Mouse (Mus musculus) CH12F3 (cell line): Measurements from ENCODE around the gene Sec31b.

Experiments
- in situ Hi-C: fragments of 300-500 bp; cut with MboI; formaldehyde crosslinking; loops from 2 replicates; pipeline ENCODE4 v1.14.3; 2020; ENCODE audit warnings: low sequenced_read_pairs

Gene Sec31b

DNA sequence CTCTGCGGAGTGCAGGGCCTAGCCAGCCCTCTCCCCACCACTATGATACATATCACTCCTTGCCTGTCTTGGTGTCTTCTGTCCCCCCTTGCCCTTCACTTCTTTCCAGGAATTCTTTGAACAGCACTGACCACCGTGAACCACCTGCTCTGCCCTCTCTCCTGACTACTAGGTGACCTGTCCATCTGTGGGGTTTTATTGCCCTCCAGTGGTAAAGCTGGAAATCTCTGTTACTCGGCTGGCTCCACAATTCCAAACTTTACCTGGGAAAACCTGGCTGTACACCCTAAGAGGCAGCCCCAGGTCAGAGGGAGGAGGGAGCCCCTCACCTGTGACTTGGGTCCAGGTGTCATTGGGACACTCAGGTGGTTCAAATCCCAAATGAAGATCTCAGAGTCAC lies 10.3 kb downstream of the Sec31b start:
- in situ Hi-C loops: no loop called here

DNA sequence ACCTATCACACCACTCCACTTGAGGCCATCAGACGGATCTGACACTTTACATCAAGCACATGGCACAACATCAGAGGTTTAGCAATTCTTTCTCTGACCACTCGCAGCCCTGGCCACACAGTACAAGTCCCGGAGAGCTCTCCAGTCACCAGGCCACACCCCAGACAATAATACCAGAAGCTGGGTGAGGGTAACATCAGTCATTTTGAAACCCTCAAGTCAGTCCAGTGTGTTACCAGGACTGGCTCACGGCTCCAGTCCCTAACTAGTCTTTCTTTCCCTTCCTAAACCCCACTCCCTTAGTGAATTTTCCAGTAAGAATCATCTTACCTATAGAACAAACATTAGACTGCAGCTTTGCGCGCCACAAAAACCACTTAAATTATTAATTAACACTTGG lies 15.6 kb downstream of the Sec31b start:
- in situ Hi-C loops: no loop called here

DNA sequence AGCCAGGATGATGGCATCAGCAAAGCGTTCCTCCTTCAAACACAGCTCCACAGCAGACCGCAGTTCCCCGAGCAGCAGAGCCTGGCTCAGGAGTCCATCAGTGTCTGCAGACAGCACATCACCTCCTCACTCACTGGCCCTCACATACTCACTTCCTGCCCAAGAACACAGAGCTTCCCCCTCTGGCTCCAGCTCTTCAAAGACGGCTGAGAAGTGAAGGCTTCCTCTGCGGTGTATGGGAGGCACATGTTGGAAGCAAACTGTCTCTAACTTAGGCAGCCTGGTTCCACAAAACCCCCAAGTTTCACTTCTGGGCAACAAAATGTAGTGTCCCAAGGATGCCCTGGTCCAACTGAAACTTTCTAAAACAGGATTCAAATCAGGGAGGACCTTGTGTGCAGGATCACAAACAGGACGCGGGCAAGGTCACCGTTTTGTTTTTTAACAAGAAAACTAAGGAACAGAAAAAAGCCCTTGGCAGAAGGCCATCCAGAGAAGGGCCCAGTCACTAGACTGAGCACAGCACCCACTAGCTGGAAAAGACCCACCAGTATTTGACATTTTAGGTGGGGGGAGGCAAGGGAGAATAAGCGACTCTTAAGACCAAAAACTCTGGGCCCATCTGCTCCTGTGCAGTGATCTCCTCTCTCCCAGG lies 20.0 kb downstream of the Sec31b start:
- in situ Hi-C loops: no loop called here

DNA sequence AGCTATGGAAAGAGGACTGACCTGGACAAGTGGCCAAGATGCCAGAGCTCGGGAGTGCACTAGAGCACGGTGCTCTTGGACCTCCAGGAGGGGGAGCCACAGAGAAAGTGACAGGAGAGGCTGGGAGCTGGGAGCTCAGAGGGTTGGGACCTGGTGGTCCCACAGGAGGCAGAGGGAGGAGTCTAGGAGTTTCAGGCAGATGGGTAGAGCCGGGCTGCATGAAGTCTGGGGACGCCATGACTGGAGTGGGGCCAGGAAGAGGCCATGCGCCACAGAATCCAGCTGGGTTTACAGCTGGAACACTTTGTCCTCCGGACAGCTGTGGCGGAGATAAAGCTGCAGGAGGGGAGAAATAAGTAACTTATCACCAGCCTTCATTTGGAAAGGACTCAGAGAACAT lies 26.5 kb downstream of the Sec31b start:
- in situ Hi-C loops: no loop called here

DNA sequence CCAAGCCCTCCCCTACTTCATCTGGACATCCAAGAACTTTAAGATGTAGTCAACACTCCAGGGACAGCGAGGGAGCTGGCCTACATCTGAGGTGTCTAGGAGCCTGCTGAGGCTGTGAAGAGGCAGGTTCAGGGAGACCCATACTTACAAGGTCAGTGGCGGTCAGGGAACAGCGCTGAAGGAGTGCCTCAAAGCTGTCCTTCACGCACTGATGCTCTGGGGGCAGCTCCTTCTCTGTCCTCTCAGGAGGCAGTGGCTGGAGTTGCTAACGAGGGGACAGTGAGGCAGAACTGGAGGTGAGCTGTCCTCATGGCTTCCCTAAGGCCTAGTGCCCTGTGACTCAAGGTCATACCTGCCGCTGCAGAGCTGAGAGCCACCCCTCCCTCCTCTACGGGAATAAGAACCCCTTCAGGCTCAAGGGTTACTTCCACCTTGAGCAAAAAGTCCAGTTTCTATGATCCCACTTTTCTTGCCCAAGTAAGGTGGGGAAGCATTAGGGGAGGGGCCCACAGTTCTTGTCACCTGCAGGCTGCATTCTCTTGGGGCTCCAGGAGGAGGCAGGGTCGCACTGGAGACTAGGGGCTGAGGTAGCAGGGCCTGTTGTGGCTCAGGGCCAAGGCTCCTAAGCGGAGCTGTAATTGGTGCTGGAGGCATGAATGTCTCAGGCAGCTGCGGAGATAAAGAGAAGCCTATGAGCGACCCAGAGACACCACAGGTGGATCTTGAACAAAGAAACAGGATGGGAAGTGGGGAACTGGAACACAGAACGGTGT lies 27.5 kb downstream of the Sec31b start:
- in situ Hi-C loops: no loop called here

DNA sequence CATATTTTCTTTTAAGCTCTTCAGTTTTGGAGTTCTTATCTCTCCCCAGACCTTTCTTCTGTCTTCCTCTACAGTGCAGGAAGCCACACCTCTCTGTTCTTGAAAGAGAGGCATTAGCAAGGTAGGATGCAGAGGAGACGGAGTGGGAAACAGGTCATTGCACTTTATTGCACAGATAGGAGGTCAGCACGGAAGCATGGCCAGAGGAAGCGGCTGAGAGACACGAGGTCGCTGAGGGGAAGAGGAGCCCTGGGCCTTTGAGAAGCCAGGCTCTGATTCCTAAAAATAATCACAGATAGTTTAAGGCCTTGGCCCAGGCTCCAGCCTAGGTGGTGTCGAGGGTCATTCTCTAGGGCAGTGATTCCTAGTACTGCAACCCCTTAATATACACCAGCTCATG lies 29.9 kb downstream of the Sec31b start:
- in situ Hi-C loops: no loop called here

DNA sequence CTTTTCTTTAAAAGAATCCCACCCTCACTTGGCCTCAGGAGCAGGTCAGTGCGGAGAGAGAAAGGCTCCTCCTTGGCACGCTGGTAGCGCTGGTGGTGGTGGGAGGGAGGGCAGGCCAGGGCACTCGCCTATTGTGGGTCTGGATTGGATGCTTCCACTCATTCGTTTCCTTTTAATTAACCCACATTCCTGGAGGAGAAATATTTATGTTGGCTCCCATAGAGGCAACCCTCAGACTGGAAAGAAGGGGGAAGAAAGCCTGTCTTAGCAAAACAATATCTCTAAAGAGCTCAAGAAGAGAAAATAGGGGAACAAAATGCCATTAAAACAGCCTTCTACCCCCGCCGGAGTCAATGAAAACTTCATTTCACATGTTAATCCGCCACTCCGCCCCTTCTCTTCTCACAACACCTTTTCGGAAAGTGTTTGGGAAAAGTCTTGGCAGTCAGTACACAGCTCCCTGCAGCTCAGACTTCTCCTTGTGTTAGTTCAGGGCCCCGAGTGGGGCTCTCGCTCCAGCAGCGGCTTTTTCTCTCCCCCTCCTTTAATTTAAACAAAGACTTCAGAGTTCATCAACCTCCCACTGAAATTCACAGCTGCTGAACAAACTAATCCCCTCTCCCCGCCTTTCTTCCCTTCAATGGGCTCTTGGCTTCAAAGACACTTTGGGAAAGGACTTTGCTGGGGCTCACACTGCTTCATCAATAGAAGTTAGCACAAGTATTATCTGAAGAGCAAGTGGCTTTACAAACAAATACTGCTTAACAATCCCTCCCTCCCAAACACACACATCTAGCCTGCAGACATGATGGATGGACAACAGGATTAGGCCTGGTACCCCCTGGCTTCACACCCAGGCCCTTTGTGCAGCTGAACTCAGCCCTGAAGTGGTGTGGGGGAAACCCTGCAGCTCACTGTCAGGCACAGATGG lies 30.9 kb downstream of the Sec31b start:
- in situ Hi-C loops: no loop called here

DNA sequence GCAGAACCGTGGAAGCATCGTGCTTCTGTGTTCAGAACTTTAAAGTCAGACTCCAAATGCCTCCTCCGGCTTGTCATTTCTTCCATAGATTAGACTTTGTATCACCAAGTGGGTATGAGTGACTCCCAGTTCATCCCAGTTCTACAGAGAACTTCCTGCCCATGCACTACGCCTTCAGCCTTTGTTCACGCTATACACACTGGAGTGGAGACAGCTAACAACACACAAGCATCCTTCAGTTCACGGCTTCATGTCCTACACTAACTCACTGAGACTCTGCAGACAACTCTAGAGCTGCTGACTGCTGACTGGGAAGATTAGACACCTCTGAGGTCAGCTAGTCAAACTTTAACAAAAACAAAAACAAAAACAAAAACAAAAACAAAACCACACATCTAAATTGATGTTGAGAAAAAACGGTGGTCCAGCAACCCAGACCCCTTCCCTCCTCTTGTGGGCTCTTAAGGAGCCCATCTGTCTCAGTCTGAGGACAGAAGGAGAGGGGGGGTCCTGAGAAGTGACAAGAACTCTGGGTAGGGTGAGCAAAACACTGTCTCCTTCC lies 31.7 kb downstream of the Sec31b start:
- in situ Hi-C loops: no loop called here

DNA sequence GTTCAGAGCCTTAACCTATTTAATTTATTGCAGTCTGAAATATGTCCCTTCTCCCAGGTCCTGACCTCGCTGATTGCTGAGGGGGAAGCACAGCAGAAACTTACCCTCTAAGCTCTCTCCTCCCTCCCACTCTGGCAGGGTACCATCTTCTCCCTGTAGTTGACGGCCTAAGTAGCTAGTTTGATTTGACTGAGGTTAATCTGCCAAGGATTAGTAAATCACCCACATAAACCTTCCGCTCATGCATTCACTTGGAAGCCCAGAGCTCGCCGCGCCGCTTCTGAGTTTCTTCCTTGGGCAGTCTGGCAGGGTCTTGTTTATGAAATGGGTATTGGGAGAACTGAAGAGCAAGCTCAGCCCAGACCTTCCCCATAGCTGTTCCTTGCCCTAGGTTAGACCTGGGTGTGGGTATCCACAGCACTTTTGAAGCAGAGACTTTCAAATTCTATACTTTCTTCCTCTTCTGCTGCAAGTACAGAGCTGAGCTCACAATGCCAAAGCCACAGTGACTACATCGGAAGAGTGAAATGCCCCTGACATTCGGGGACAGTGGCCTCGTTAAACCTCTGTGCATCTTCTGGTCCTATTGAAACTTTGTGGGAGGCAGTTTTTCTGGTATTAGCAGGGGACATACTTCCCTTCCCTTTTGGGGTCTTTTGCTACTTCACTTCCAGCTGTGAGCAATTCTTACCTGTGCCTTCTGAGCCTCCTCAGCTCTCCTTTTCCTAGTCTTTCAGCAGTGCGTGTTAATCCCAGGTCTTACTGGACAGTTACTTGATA lies 32.4 kb downstream of the Sec31b start:
- in situ Hi-C loops: no loop called here

DNA sequence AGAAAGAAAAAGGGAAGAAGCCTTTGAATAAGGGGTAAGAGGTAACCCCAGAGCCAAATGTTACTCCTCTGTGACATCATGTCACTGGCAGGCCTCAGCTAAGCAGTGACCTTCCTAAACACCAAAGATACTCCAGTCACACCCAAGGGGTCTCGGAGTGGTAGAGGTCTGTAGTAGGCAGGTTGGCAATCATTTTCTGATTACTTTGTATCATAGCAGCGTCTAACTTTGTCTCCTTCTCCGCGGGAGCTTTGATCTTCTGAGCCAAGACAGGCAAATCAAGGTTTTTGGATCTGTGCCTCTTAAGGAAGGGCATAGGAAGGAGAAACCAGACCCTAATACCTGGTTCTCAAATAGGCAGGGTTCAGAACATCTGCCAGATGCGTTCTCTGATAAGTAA lies 33.1 kb downstream of the Sec31b start:
- in situ Hi-C loops: no loop called here

DNA sequence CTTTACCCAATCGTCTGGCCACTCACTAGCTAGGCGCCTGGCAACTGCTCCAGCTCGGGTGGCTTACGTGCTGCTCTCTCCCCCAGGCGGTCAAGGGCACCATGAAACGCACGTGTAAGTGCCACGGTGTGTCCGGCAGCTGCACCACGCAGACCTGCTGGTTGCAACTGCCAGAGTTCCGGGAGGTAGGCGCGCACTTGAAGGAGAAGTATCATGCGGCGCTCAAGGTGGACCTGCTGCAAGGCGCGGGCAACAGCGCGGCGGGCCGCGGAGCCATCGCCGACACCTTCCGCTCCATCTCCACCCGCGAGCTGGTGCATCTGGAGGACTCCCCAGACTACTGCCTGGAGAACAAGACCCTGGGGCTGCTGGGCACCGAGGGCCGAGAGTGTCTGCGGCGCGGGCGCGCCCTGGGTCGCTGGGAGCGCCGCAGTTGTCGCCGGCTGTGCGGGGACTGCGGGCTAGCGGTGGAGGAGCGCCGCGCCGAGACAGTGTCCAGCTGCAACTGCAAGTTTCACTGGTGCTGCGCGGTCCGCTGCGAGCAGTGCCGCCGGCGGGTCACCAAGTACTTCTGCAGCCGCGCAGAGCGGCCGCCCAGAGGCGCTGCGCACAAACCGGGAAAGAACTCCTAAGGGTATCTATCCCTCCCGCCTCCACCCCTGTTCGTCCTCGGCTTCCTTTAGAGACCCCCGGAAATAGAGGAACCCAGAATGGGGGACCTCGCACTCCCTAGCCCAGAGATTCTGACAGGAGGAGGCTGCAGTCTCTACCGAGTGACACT lies 34.0 kb downstream of the Sec31b start:
- in situ Hi-C loops: no loop called here

DNA sequence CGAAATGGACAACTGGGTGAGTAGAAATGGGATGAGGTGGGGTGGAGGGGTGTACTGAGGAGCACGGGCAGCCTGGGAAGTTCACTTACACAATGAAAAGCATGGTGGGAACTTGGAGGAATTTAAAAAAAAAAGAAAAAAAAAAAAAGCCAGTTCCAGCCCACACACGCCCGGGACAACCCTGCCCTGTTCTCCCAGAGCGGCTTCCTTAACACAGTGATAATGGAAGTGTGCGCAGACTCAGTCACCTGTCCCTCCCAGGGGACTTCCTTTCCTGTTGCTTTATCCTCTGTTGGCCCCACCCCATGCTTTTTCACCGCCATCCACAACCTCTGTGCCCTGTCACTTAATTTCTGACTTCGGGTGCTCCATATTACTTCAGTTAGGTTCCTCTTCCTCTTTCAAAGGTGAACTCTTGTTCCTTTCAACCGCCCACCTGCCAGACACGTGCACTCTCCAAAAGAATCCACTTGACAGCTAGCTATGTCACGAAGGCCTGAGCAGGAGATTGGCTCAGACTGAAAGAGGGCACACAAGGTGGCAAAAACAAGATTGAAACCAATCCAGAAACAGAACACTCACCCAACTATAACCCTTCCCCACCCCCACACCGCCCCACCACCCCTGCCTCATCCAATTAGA lies 35.0 kb downstream of the Sec31b start:
- in situ Hi-C loops: no loop called here

DNA sequence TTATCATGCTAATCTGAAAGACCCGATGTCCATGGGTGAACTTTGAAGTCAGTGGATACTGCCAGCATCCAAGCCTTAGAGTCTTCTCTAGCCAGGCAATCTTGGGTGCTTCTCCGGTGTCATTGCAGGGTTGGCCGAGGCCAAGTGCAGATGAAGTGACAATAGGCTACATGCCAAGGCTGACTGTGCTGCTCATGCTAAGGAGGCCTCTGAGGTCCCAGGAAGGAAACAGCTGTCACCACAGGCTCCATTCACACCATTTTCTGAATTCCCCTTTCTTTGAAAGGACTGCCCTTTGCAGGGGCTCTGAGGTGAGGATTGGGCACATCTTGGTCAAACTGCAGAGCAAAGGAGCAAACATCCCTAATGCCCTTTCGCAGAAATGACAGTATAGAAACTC lies 42.9 kb downstream of the Sec31b start:
- in situ Hi-C loops: no loop called here

DNA sequence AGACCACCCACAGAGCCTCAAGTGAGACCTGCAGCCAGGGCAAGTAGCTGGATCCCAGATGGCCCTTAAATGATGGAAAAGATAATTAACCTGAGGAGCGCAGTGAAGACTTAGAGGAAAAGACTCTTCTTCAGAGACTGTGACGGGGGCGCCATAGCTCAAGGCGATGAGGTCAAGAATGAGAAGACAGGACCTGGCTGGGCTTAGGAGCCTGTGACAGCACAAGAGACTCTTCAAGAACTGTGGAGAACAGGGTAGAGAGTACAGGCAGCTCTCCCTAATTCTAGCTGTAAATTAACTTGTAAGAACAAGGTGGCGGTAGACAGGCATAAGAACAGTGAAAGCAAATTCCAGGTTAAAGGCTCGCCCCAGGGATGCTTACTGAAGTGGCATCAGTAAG lies 43.7 kb downstream of the Sec31b start:
- in situ Hi-C loops: no loop called here

DNA sequence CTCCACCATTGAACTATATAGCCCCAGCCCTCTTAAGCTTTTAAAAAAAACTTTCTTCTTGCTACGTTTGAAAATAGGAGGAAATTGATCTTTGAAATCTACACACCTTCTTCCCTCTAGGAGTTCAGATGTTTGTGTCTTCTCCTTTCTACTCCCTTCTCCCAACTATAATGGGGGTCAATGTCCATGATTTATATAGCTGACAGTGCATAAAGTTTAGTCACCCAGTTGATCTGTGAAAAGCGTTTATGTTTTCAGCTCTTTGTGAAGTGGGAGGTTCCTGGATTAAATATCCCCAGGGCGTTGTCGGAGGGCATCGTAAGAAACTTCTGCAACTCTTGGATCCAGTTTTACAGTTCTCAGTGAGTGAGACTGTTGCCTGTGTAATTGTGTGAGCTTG lies 45.4 kb downstream of the Sec31b start:
- in situ Hi-C loops: no loop called here

DNA sequence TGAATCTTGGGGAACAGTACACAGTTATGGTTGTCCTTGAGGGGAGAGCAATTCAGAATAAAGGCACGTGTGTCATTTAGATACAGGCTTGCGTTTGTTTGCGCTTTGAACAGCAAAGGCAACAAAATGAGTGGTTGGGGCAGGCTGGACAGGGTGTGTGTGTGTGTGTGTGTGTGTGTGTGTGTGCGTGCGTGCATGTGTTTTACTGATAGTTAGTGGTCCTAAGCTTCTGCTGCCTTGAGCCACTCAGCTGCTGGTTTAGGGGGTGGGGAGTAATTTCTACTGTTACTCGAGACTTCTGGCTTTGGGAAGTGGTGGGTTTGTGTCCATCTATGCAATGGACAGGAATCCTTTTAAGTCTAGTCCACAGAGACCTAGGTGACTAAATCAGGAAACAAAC lies 46.7 kb downstream of the Sec31b start:
- in situ Hi-C loops: no loop called here

DNA sequence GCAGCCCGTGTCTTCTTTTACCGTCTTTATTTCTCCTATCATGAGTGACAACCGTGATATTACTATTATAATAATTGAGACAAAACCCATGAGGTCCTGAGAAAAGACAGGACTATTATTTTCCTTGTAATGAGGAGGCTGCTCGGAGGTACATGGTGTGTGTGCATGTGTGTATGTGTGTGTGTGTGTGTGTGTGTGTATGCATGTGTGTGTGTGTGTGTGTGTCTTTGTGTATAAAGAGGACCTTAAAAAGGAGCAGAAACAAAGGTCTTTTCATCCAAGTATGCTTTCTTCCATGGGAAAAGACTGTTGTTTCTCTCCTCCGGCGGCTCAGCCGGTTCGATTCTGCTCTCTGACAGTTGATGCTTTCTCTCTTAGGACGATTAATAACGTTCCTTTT lies 48.7 kb downstream of the Sec31b start:
- in situ Hi-C loops: no loop called here

DNA sequence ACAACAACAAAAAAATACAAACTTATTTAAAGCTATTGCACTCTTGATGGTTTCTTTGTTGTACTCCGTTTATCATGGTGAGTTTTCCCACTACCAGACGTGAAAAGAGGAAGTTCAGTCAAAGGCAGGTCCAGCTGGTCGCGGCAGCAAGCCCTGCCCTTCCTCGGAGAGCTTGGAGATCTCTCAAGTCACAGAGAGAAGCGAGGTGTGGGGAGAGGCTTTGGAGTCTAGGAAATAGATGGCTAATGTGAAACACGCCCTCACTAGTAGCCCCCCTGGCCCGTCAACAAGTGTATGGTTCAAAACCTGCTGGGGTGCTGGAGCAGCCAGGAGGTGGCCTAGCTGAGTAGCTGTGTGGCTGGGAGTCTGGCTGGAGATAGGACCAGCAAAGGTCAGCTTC lies 49.2 kb downstream of the Sec31b start:
- in situ Hi-C loops: no loop called here

DNA sequence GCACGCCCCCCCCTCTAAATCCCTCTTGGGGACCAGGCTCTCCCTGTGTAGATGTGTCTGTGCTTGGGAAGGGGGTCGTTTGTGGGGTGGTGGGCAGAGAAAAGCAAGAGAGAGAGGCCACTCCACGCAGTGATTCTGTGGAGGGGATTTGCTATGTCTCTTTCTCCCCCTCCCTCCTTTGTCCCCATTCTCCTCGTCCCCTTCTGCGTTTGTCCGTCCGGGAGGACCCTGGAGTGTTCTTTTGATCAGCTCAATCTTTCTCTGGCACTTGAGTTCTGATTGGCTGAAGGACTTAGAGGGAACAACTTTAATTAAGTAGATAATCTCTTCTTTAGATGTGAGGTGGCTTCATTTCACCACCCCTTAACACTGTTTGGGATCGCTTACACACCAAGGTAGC lies 52.5 kb downstream of the Sec31b start, which contains the start of gene Wnt8b:
Gene Wnt8b (plus strand): TSS at position 345 of the 400 bp plus-strand sequence.
- in situ Hi-C loops: no loop called here
